Mouse (Mus musculus) activated CD4-positive, CD25-positive, alpha-beta regulatory T cell (primary cell): ENCODE results near the gene Srf. TPM values are rescaled to one million over a fixed set of nuclear protein-coding genes. Genes with fewer than 3 reads are reported as not detected.

Source experiments
- polyA plus RNA-seq, 2 experiments: library from polyadenylated mRNA; unstranded; fragments of 100-300 nt; shearing (Covaris generic); gene quantifications; one replicate each; pipeline ENCODE4 v1.2.1; 2017

Gene Srf
- 10 to 100 TPM; 22.6 to 41.9 TPM for polyA plus RNA-seq

GRCm38 (mm10) chr17:46555673-46556583, at the start of gene Srf:
Gene Srf, minus strand, starts transcription at chr17:46556175.

GRCm38 (mm10) chr17:46545813-46546564, 10.0 kb downstream of the Srf start, which contains the start of gene Cul9:
Gene Cul9, minus strand, starts transcription at chr17:46546388.

Other genes starting within 250 kb of the Srf start
- 1 to 10 TPM; 4.2 to 6.3 TPM for gene Abcc10, start 227.8 kb downstream of the Srf start, polyA plus RNA-seq
- 1 to 10 TPM; 5.5 to 8.9 TPM for gene Zfp318, start 172.4 kb downstream of the Srf start, polyA plus RNA-seq
- under 1 TPM in 1 of 2 experiments, not detected in 1; 0.18 TPM for gene Crip3, start 127.2 kb downstream of the Srf start, polyA plus RNA-seq
- gene Slc22a7, start 117.7 kb downstream of the Srf start, polyA plus RNA-seq, result not detected
- gene Ttbk1, start 68.5 kb downstream of the Srf start, polyA plus RNA-seq, result under 1 TPM; 0.23 to 0.81 TPM
- 1 to 10 TPM; 2.9 to 5.3 TPM for gene Dnph1, start 59.5 kb downstream of the Srf start, polyA plus RNA-seq
- gene Cul9, start 9.8 kb downstream of the Srf start, polyA plus RNA-seq, result 1 to 10 TPM; 1.3 to 5.6 TPM
- gene Ptk7, start 73.3 kb upstream of the Srf start, polyA plus RNA-seq, result under 1 TPM in 1 of 2 experiments, not detected in 1; 0.22 TPM
- 10 to 100 TPM; 13.7 to 24.2 TPM for gene Klc4, start 89.8 kb upstream of the Srf start, polyA plus RNA-seq
- 10 to 100 TPM; 27.8 to 61.8 TPM for gene Mrpl2, start 90.1 kb upstream of the Srf start, polyA plus RNA-seq
- gene Cul7, start 94.2 kb upstream of the Srf start, polyA plus RNA-seq, result 1 to 10 TPM; 5.3 to 7.8 TPM
- 10 to 100 TPM; 55.5 to 71.6 TPM for gene Rrp36, start 118.2 kb upstream of the Srf start, polyA plus RNA-seq
- 100 to 1,000 TPM; 158 to 160 TPM for gene Mea1, start 122.6 kb upstream of the Srf start, polyA plus RNA-seq
- 10 to 100 TPM; 63.8 to 76.3 TPM for gene Klhdc3, start 124.7 kb upstream of the Srf start, polyA plus RNA-seq
- 10 to 100 TPM; 66.0 to 83.4 TPM for gene Ppp2r5d, start 148.9 kb upstream of the Srf start, polyA plus RNA-seq
- 10 to 100 TPM; 19.5 to 32.7 TPM for gene Pex6, start 155.3 kb upstream of the Srf start, polyA plus RNA-seq
- gene Gnmt, start 173.0 kb upstream of the Srf start, polyA plus RNA-seq, result under 1 TPM in 1 of 2 experiments, not detected in 1; 0.55 TPM
- 10 to 100 TPM; 40.8 to 41.1 TPM for gene Cnpy3, start 196.0 kb upstream of the Srf start, polyA plus RNA-seq
- not detected for gene Ptcra, start 207.5 kb upstream of the Srf start, polyA plus RNA-seq
- gene 2310039H08Rik, start 216.5 kb upstream of the Srf start, polyA plus RNA-seq, result 10 to 100 TPM; 26.5 to 56.7 TPM
- 100 to 1,000 TPM; 123 to 130 TPM for gene Rpl7l1, start 226.5 kb upstream of the Srf start, polyA plus RNA-seq